Mouse (Mus musculus): ENCODE measurements around the gene Mtmr3. TPM values are rescaled to one million over a fixed set of nuclear protein-coding genes. Genes with fewer than 3 reads are reported as not detected.

The Mtmr3 gene
- polyA plus RNA-seq (2012; rRNA removed): 46.3 and 50.0 TPM in 2 replicates

- DNase-seq (ENCODE audit: low spot score): peak; percentile 82
Observed at GRCm38 (mm10) chr11:4594608-4595500, at the start of gene Mtmr3. Mtmr3 (minus strand) TSS chr11:4594863.

- no peak for DNase-seq (ENCODE audit: low spot score)
Observed at GRCm38 (mm10) chr11:4643722-4644121, 49.1 kb upstream of the Mtmr3 start.

- DNase-seq (ENCODE audit: low spot score): no peak
Observed at GRCm38 (mm10) chr11:4641185-4641584, 46.5 kb upstream of the Mtmr3 start.

- no peak for DNase-seq (ENCODE audit: low spot score)
Observed at GRCm38 (mm10) chr11:4638261-4638660, 43.6 kb upstream of the Mtmr3 start.

GRCm38 (mm10) chr11:4637534-4638234, 43.0 kb upstream of the Mtmr3 start, which contains the start of gene Ascc2:
Ascc2 (plus strand) TSS chr11:4637747.
- peak; percentile 94 for DNase-seq (ENCODE audit: low spot score)

- DNase-seq (ENCODE audit: low spot score): no peak
Observed at GRCm38 (mm10) chr11:4636782-4637342, 42.2 kb upstream of the Mtmr3 start.

- no peak for DNase-seq (ENCODE audit: low spot score)
Observed at GRCm38 (mm10) chr11:4634395-4634794, 39.7 kb upstream of the Mtmr3 start.

- DNase-seq (ENCODE audit: low spot score): no peak
Observed at GRCm38 (mm10) chr11:4633420-4633819, 38.8 kb upstream of the Mtmr3 start.

GRCm38 (mm10) chr11:4629861-4630280, 35.2 kb upstream of the Mtmr3 start:
- DNase-seq (ENCODE audit: low spot score): no peak

GRCm38 (mm10) chr11:4627636-4628035, 33.0 kb upstream of the Mtmr3 start:
- no peak for DNase-seq (ENCODE audit: low spot score)

- DNase-seq (ENCODE audit: low spot score): no peak
Observed at GRCm38 (mm10) chr11:4625931-4626330, 31.3 kb upstream of the Mtmr3 start.

GRCm38 (mm10) chr11:4622997-4623396, 28.3 kb upstream of the Mtmr3 start:
- no peak for DNase-seq (ENCODE audit: low spot score)

GRCm38 (mm10) chr11:4622442-4622986, 27.9 kb upstream of the Mtmr3 start:
- DNase-seq (ENCODE audit: low spot score): no peak

GRCm38 (mm10) chr11:4621866-4622265, 27.2 kb upstream of the Mtmr3 start:
- no peak for DNase-seq (ENCODE audit: low spot score)

- DNase-seq (ENCODE audit: low spot score): no peak
Observed at GRCm38 (mm10) chr11:4620501-4621108, 25.9 kb upstream of the Mtmr3 start.

- DNase-seq (ENCODE audit: low spot score): no peak
Observed at GRCm38 (mm10) chr11:4620017-4620485, 25.4 kb upstream of the Mtmr3 start, which contains the start of gene Gm11032. Gm11032 (plus strand) TSS chr11:4620067.

- no peak for DNase-seq (ENCODE audit: low spot score)
Observed at GRCm38 (mm10) chr11:4611904-4612303, 17.2 kb upstream of the Mtmr3 start.

- no peak for DNase-seq (ENCODE audit: low spot score)
Observed at GRCm38 (mm10) chr11:4606541-4606940, 11.9 kb upstream of the Mtmr3 start.

- no peak for DNase-seq (ENCODE audit: low spot score)
Observed at GRCm38 (mm10) chr11:4605414-4605813, 10.8 kb upstream of the Mtmr3 start.

- DNase-seq (ENCODE audit: low spot score): no peak
Observed at GRCm38 (mm10) chr11:4604441-4604840, 9.8 kb upstream of the Mtmr3 start.

- DNase-seq (ENCODE audit: low spot score): no peak
Observed at GRCm38 (mm10) chr11:4602691-4603441, 8.2 kb upstream of the Mtmr3 start.
